Mouse (Mus musculus) lung, adult 2 months (tissue): ENCODE measurements around the gene Nav3.

ENCODE experiments used
- CTCF ChIP-seq: fragments of 200-500 bp; IDR thresholded peaks from 2 replicates; pipeline ENCODE4 v1.5.1; 2011; ENCODE audit warnings: mild to moderate bottlenecking, low read length, control low read depth; ENCODE audit not compliant: insufficient read depth
- POLR2A ChIP-seq: fragments of 200-500 bp; IDR thresholded peaks from 2 replicates; pipeline ENCODE4 v1.6.1; 2011; ENCODE audit warnings: low read depth, mild to moderate bottlenecking, control low read depth, low read length, borderline replicate concordance; ENCODE audit errors: extremely low read depth

DNA sequence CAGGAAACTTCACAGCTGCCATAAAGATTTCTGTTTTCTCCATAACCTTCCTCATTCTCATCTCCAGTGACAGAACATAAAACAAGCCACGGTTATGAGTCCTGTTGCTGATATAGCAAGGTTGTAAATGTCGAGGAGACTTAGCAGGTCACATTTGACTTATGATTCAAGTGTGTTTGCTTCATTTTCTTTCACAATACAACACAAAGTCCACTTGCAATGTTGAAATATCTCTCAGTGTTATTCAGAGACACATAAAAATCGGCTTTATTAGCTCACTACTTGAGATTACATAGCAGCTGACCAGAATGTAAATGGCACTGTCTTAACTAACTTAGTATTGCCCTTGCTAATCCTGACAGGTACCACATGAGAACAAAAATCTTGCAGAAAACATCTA is 482.5 kb downstream of the Nav3 start:
- TF ChIP-seq POLR2A (no peak), CTCF (no peak)
